Mouse (Mus musculus): ENCODE measurements around the gene Atrnl1.

- TF ChIP-seq CTCF (IDR thresholded peaks at IDR 0.05; ENCODE audit: low read depth, low read length) (no peak), POLR2A (IDR thresholded peaks at IDR 0.05; ENCODE audit: borderline replicate concordance, low read depth, low read length) (no peak)
Observed at GRCm38 (mm10) chr19:58145521-58145920, 534.7 kb downstream of the Atrnl1 start.
